In genomic region chr7:76788561-76789306, GRCm38 (mm10) we compare ENCODE assay signal across 11 mouse cellular contexts.
DNase-seq lines count a peak whose midpoint lies in the region; ATAC-seq lines count a peak whose summit lies in the region.
"Had no signal": no experiment of that assay in that cellular context is flagged by ENCODE, and none has a peak within 500 bp of the region (broad histone marks: within the 10 kb centered on the region; RNA-seq: fewer than 3 reads in every experiment).

No protein-coding gene starts in this region.

- no peak overlapping the region for H3K4me2 ChIP-seq in embryonic facial prominence, embryonic 15.5 days (replicated peaks)

- H3K4me1 ChIP-seq in embryonic facial prominence, embryonic 15.5 days = no peaks in the 10 kb centered on the region

- no peaks in the 10 kb centered on the region for H3K9me3 ChIP-seq in embryonic facial prominence, embryonic 15.5 days (replicated peaks)

- no peaks in the 10 kb centered on the region for H3K27me3 ChIP-seq in embryonic facial prominence, embryonic 15.5 days

- no peak overlapping the region for H3K4me3 ChIP-seq in embryonic facial prominence, embryonic 15.5 days (replicated peaks)

- intact Hi-C loops in gastrocnemius, postnatal 36 days (cut with DNase I) = no loop called here

- no peak overlapping the region for H3K9ac ChIP-seq in embryonic facial prominence, embryonic 15.5 days
- H3K9ac ChIP-seq: liver, postnatal 0 days had no signal

- H3K27ac ChIP-seq in embryonic facial prominence, embryonic 15.5 days (replicated peaks) = peak overlapping the region; percentile 41; the same call in 1 of the 2 replicates

- WGBS in embryonic facial prominence, embryonic 15.5 days = 3% methylated on average over 1 of the region's 1 CpGs

- DNase-seq in gastrocnemius, adult 18-20 months (ENCODE audit: low spot score) = peak; percentile 32
- no peak for DNase-seq in gastrocnemius, postnatal 36 days
- DNase-seq in layer of hippocampus, adult 9-11 months = peak; percentile 7
- DNase-seq in layer of hippocampus, adult 18-20 months (ENCODE audit: low spot score in 2 of 2) = no peak
- DNase-seq in retina, embryonic 14.5 days (ENCODE audit: low spot score) = peak; percentile 35
- no peak for DNase-seq in spleen, adult 12 weeks (ENCODE audit: low spot score)
- DNase-seq in adrenal gland, adult 2 months = no peak
- DNase-seq: kidney, postnatal 25 days; liver, postnatal 0 days; right cerebral cortex, adult 18-20 months had no signal

- H3K36me3 ChIP-seq in embryonic facial prominence, embryonic 15.5 days = no peaks in the 10 kb centered on the region

- no peak for ATAC-seq in embryonic facial prominence, embryonic 15.5 days (ENCODE audit: insufficient number of reproducible peaks, low FRiP score, low TSS enrichment, low read depth)
- ATAC-seq: liver, postnatal 0 days had no signal

Comparison
In these comparisons a context has a peak if more than half of its experiments do, and no peak if none do; other contexts are left out.
1. DNase-seq: peak in gastrocnemius, adult 18-20 months (single experiment), layer of hippocampus, adult 9-11 months (single experiment) and retina, embryonic 14.5 days (single experiment); none in gastrocnemius, postnatal 36 days (0 of 2), layer of hippocampus, adult 18-20 months (0 of 2), spleen, adult 12 weeks (single experiment) and adrenal gland, adult 2 months (single experiment).